Mouse (Mus musculus) skeletal muscle tissue, postnatal 0 days (tissue): ENCODE results near the gene Olfr214. TPM values are rescaled to one million over a fixed set of nuclear protein-coding genes. Genes with fewer than 3 reads are reported as not detected.

Experiments used
- polyA plus RNA-seq: library from polyadenylated mRNA; unstranded; fragments of >200 nt; fragmentation: Nextera tagmentation; extraction: Ambion mirVana; gene quantifications from 2 replicates; pipeline ENCODE4 v1.2.1, GENCODE M21; 2015

Olfr214 gene
- polyA plus RNA-seq, result not detected in 2 replicates

GRCm38 (mm10) chr6:116553935-116554334 lies at the start of gene Olfr214:
Olfr214 (plus strand) TSS chr6:116554235.

GRCm38 (mm10) chr6:116506302-116507003 lies 47.6 kb upstream of the Olfr214 start, which contains the start of gene Olfr212:
Olfr212 (plus strand) TSS chr6:116506516.

DNA sequence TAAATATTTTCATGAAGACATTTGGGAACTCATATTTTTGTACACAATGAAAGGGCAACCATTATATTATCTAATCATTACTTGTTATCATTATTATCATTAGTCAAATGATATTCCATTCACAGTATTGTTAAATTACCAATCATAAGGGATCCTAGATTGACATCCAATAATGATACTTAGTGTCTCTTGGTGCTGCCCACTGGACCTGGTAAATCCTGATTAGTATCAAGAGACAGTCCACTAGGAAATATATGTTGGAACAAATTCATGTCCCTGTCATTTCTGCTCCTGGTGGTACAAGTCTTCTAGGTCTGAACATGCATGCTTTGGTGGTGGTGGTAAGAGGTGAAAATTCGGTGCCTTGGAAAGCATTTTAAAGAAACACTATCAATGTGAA lies 15.9 kb upstream of the Olfr214 start, which contains the start of gene Olfr213:
TSS of gene Olfr213 (plus strand) at position 301 of the 400 bp plus-strand sequence.

DNA sequence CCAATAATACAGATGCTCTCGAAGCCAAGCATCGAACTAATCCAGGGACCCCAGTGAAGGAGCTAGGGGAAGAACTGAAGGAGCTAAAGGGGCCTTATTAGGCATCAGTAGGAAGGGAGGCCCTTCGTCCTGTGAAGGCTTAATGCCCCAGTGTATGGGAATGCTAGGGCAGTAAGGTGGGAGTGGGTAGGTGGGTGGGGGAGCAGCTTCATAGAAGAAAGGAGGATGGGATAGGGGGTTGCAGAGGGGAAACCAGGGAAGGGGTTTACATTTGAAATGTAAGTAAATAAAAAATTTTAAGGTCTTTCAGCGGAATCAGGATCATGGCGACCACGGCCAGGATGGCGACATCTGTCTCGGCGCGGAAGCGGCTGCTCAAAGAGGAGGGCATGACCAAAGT lies 3.2 kb upstream of the Olfr214 start, which contains the start of gene Gm5580:
TSS of gene Gm5580 (plus strand) at position 301 of the 400 bp plus-strand sequence.

GRCm38 (mm10) chr6:116584095-116584494 lies 30.1 kb downstream of the Olfr214 start, which contains the start of gene Olfr215:
Olfr215 (minus strand) TSS chr6:116584195.

Other genes starting within 250 kb of the Olfr214 start
- gene March8, start 216.2 kb upstream of the Olfr214 start, polyA plus RNA-seq, result 15.8 and 17.0 TPM in 2 replicates
- 2.0 and 2.9 TPM in 2 replicates for gene Alox5, start 93.1 kb upstream of the Olfr214 start, polyA plus RNA-seq
- gene Olfr211, start 65.1 kb upstream of the Olfr214 start, polyA plus RNA-seq, result not detected in 2 replicates
- gene Olfr212, start 47.7 kb upstream of the Olfr214 start, polyA plus RNA-seq, result not detected in 2 replicates
- not detected in 2 replicates for gene Olfr213, start 15.8 kb upstream of the Olfr214 start, polyA plus RNA-seq
- gene Gm5580, start 3.1 kb upstream of the Olfr214 start, polyA plus RNA-seq, result 0.33 and 0.42 TPM in 2 replicates
- gene Olfr215, start 30.0 kb downstream of the Olfr214 start, polyA plus RNA-seq, result not detected in 2 replicates
- gene Zfp422, start 74.8 kb downstream of the Olfr214 start, polyA plus RNA-seq, result 41.5 and 45.5 TPM in 2 replicates
- gene Depp1, start 96.4 kb downstream of the Olfr214 start, polyA plus RNA-seq, result 23.4 and 30.2 TPM in 2 replicates
- gene Rassf4, start 119.7 kb downstream of the Olfr214 start, polyA plus RNA-seq, result 17.6 and 18.2 TPM in 2 replicates
- gene Tmem72, start 162.7 kb downstream of the Olfr214 start, polyA plus RNA-seq, result 3.2 and 3.3 TPM in 2 replicates